In genomic region chr12:76388794-76389193, GRCm38 (mm10) we compare ENCODE assay signal across 24 mouse cellular contexts. TPM values are rescaled to one million over a fixed set of nuclear protein-coding genes. Genes with fewer than 3 reads are reported as not detected.
DNase-seq lines count a peak whose midpoint lies in the region; ATAC-seq and TF ChIP-seq lines count a peak whose summit lies in the region.
"Had no signal": no experiment of that assay in that cellular context is flagged by ENCODE, and none has a peak within 500 bp of the region (broad histone marks: within the 10 kb centered on the region; RNA-seq: fewer than 3 reads in every experiment).

No protein-coding gene starts in this region.

- no peak for TF ChIP-seq CTCF in brain, embryonic 14.5 days (IDR thresholded peaks at IDR 0.05; ENCODE audit: borderline replicate concordance, extremely low read depth, insufficient read depth, insufficient read length)

- no peak for TF ChIP-seq POLR2A in brain, embryonic 14.5 days (IDR thresholded peaks at IDR 0.05; ENCODE audit: borderline replicate concordance, extremely low read depth, insufficient read depth, insufficient read length, poor library complexity, severe bottlenecking)

- peak; percentile 62 for DNase-seq in forebrain, embryonic 14.5 days (ENCODE audit: low spot score)
- DNase-seq in forebrain, embryonic 10.5 days (ENCODE audit: extremely low spot score, low spot score) = no peak
- no peak for DNase-seq in hindbrain, embryonic 14.5 days (ENCODE audit: low spot score)
- peak; percentile 30 for DNase-seq in midbrain, embryonic 14.5 days
- DNase-seq in midbrain, embryonic 10.5 days (ENCODE audit: low spot score) = no peak
- DNase-seq in brain, embryonic 14.5 days (ENCODE audit: low read depth) = peak; percentile 70
- no peak for DNase-seq in layer of hippocampus, adult 8-10 months (ENCODE audit: low spot score in 2 of 2)
- DNase-seq: adrenal gland, postnatal 25 days; cerebellum, adult 11 months; gastrocnemius, postnatal 25 days; heart, postnatal 36 days; kidney, adult 11 months; kidney, postnatal 36 days; right cerebral cortex, postnatal 25 days had no signal

- H3K4me3 ChIP-seq in forebrain, embryonic 14.5 days (ENCODE audit: low read depth, low read length) = no peak overlapping the region
- no peak overlapping the region for H3K4me3 ChIP-seq in forebrain, embryonic 10.5 days
- H3K4me3 ChIP-seq in hindbrain, embryonic 16.5 days (ENCODE audit: low read length) = no peak overlapping the region
- H3K4me3 ChIP-seq in hindbrain, embryonic 14.5 days (replicated peaks; ENCODE audit: low read length) = no peak overlapping the region
- no peak overlapping the region for H3K4me3 ChIP-seq in midbrain, embryonic 14.5 days (replicated peaks; ENCODE audit: low read depth, low read length)
- no peak overlapping the region for H3K4me3 ChIP-seq in midbrain, embryonic 10.5 days
- H3K4me3 ChIP-seq: embryonic facial prominence, embryonic 15.5 days; kidney, embryonic 15.5 days; liver, embryonic 15.5 days; midbrain, embryonic 12.5 days; neural tube, embryonic 12.5 days had no signal

- H3K9me3 ChIP-seq in forebrain, embryonic 14.5 days (replicated peaks; ENCODE audit: control insufficient read depth, low read length) = no peaks in the 10 kb centered on the region
- no peaks in the 10 kb centered on the region for H3K9me3 ChIP-seq in forebrain, embryonic 10.5 days
- H3K9me3 ChIP-seq in hindbrain, embryonic 16.5 days (ENCODE audit: control insufficient read depth, low read length) = no peaks in the 10 kb centered on the region
- H3K9me3 ChIP-seq in hindbrain, embryonic 14.5 days (ENCODE audit: control insufficient read depth, low read length) = no peaks in the 10 kb centered on the region
- H3K9me3 ChIP-seq in midbrain, embryonic 14.5 days (ENCODE audit: control insufficient read depth, low read length) = no peaks in the 10 kb centered on the region
- no peaks in the 10 kb centered on the region for H3K9me3 ChIP-seq in midbrain, embryonic 10.5 days (replicated peaks)
- H3K9me3 ChIP-seq: embryonic facial prominence, embryonic 15.5 days; kidney, embryonic 15.5 days; liver, embryonic 15.5 days; midbrain, embryonic 12.5 days; neural tube, embryonic 12.5 days had no signal

- no peak overlapping the region; the same call in 1 of the 2 replicates for H3K9ac ChIP-seq in forebrain, embryonic 14.5 days (ENCODE audit: low read length)
- no peak overlapping the region for H3K9ac ChIP-seq in hindbrain, embryonic 16.5 days (ENCODE audit: low read depth, low read length)
- no peak overlapping the region for H3K9ac ChIP-seq in hindbrain, embryonic 14.5 days
- no peak overlapping the region for H3K9ac ChIP-seq in midbrain, embryonic 14.5 days (replicated peaks; ENCODE audit: low read length)
- H3K9ac ChIP-seq: embryonic facial prominence, embryonic 15.5 days; kidney, embryonic 15.5 days; liver, embryonic 15.5 days; midbrain, embryonic 12.5 days; neural tube, embryonic 12.5 days had no signal

- no peaks in the 10 kb centered on the region for H3K27me3 ChIP-seq in forebrain, embryonic 14.5 days (replicated peaks; ENCODE audit: control insufficient read depth, insufficient read depth, low read length)
- H3K27me3 ChIP-seq in forebrain, embryonic 10.5 days (ENCODE audit: poor library complexity, severe bottlenecking) = no peaks in the 10 kb centered on the region
- no peaks in the 10 kb centered on the region for H3K27me3 ChIP-seq in hindbrain, embryonic 16.5 days (replicated peaks; ENCODE audit: control insufficient read depth, insufficient read depth, low read length)
- no peaks in the 10 kb centered on the region for H3K27me3 ChIP-seq in hindbrain, embryonic 14.5 days (ENCODE audit: control insufficient read depth, insufficient read depth, low read length)
- no peaks in the 10 kb centered on the region for H3K27me3 ChIP-seq in midbrain, embryonic 14.5 days (ENCODE audit: control insufficient read depth, insufficient read depth, low read length)
- H3K27me3 ChIP-seq in midbrain, embryonic 10.5 days (ENCODE audit: low read depth, poor library complexity, severe bottlenecking) = no peaks in the 10 kb centered on the region
- H3K27me3 ChIP-seq: embryonic facial prominence, embryonic 15.5 days; kidney, embryonic 15.5 days; liver, embryonic 15.5 days; midbrain, embryonic 12.5 days; neural tube, embryonic 12.5 days had no signal

- peak; percentile 57; the same call in 1 of the 2 replicates for ATAC-seq in forebrain, embryonic 14.5 days
- peak; percentile 60; the same call in 1 of the 2 replicates for ATAC-seq in hindbrain, embryonic 16.5 days
- ATAC-seq in hindbrain, embryonic 14.5 days (ENCODE audit: low FRiP score) = no peak
- ATAC-seq in midbrain, embryonic 14.5 days (ENCODE audit: low FRiP score, low TSS enrichment) = no peak
- ATAC-seq: lung, postnatal 0 days had no signal

- H3K4me2 ChIP-seq in forebrain, embryonic 14.5 days (ENCODE audit: low read length) = no peak overlapping the region
- H3K4me2 ChIP-seq in hindbrain, embryonic 16.5 days (ENCODE audit: low read length) = no peak overlapping the region
- H3K4me2 ChIP-seq in hindbrain, embryonic 14.5 days (replicated peaks) = no peak overlapping the region
- H3K4me2 ChIP-seq in midbrain, embryonic 14.5 days (ENCODE audit: low read length) = no peak overlapping the region
- H3K4me2 ChIP-seq: embryonic facial prominence, embryonic 15.5 days; kidney, embryonic 15.5 days; liver, embryonic 15.5 days; midbrain, embryonic 12.5 days; neural tube, embryonic 12.5 days had no signal

- H3K4me1 ChIP-seq in forebrain, embryonic 14.5 days (ENCODE audit: control insufficient read depth, insufficient read depth, low read length) = no peaks in the 10 kb centered on the region
- no peaks in the 10 kb centered on the region for H3K4me1 ChIP-seq in forebrain, embryonic 10.5 days
- H3K4me1 ChIP-seq in hindbrain, embryonic 16.5 days (ENCODE audit: control insufficient read depth, insufficient read depth, low read depth, low read length) = no peaks in the 10 kb centered on the region
- H3K4me1 ChIP-seq in hindbrain, embryonic 14.5 days (replicated peaks; ENCODE audit: control insufficient read depth, insufficient read depth, low read length) = no peaks in the 10 kb centered on the region
- no peaks in the 10 kb centered on the region for H3K4me1 ChIP-seq in midbrain, embryonic 14.5 days (ENCODE audit: control insufficient read depth, insufficient read depth, low read length)
- no peaks in the 10 kb centered on the region for H3K4me1 ChIP-seq in midbrain, embryonic 10.5 days
- H3K4me1 ChIP-seq: embryonic facial prominence, embryonic 15.5 days; kidney, embryonic 15.5 days; midbrain, embryonic 12.5 days had no signal

- 48% methylated on average over 11 of the region's 11 CpGs for WGBS in forebrain, embryonic 14.5 days
- WGBS in forebrain, embryonic 10.5 days = 95% methylated on average over 11 of the region's 11 CpGs
- WGBS in hindbrain, embryonic 16.5 days = 53% methylated on average over 11 of the region's 11 CpGs
- WGBS in hindbrain, embryonic 14.5 days = 48% methylated on average over 11 of the region's 11 CpGs
- WGBS in midbrain, embryonic 14.5 days = 61% methylated on average over 11 of the region's 11 CpGs
- WGBS in midbrain, embryonic 10.5 days = 91% methylated on average over 11 of the region's 11 CpGs

- H3K36me3 ChIP-seq in forebrain, embryonic 14.5 days (ENCODE audit: control insufficient read depth, insufficient read depth, low read length) = peaks cover 22% of the 10 kb centered on the region
- H3K36me3 ChIP-seq in forebrain, embryonic 10.5 days (replicated peaks) = peaks cover 61% of the 10 kb centered on the region
- H3K36me3 ChIP-seq in hindbrain, embryonic 16.5 days (ENCODE audit: control insufficient read depth, insufficient read depth, low read length) = 0 out of 2 replicates have a peak, but pooled peaks cover 2% of the 10 kb centered on the region
- H3K36me3 ChIP-seq in hindbrain, embryonic 14.5 days (replicated peaks; ENCODE audit: control insufficient read depth, insufficient read depth) = peaks cover 22% of the 10 kb centered on the region
- H3K36me3 ChIP-seq in midbrain, embryonic 14.5 days (ENCODE audit: control insufficient read depth, insufficient read depth, low read length) = peaks cover 12% of the 10 kb centered on the region; the same call in 1 of the 2 replicates
- H3K36me3 ChIP-seq in midbrain, embryonic 10.5 days = peaks cover 59% of the 10 kb centered on the region

- no peak overlapping the region for H3K27ac ChIP-seq in forebrain, embryonic 14.5 days (ENCODE audit: low read depth, low read length)
- no peak overlapping the region for H3K27ac ChIP-seq in forebrain, embryonic 10.5 days
- H3K27ac ChIP-seq in hindbrain, embryonic 16.5 days (ENCODE audit: low read depth, low read length) = no peak overlapping the region
- H3K27ac ChIP-seq in hindbrain, embryonic 14.5 days = no peak overlapping the region
- no peak overlapping the region for H3K27ac ChIP-seq in midbrain, embryonic 14.5 days (replicated peaks; ENCODE audit: low read depth, low read length)
- H3K27ac ChIP-seq in midbrain, embryonic 10.5 days (replicated peaks) = no peak overlapping the region
- H3K27ac ChIP-seq: embryonic facial prominence, embryonic 15.5 days; kidney, embryonic 15.5 days; liver, embryonic 15.5 days; macrophage; midbrain, embryonic 12.5 days; neural tube, embryonic 12.5 days had no signal

RNA-seq across cellular contexts. Expression of gene Hspa2, which starts 15.2 kb away (rescaled TPM):
- polyA plus RNA-seq in forebrain, embryonic 14.5 days (2014; fragmentation: Nextera tagmentation; extraction: Ambion mirVana) = 4.5 and 5.5 TPM in 2 replicates
- 3.1 and 3.7 TPM in 2 replicates for polyA plus RNA-seq in forebrain, embryonic 10.5 days (2016; fragmentation: Nextera tagmentation; extraction: Ambion mirVana)
- polyA plus RNA-seq in hindbrain, embryonic 16.5 days (2015; fragmentation: Nextera tagmentation; extraction: Ambion mirVana) = 9.5 and 10.2 TPM in 2 replicates
- 6.4 and 7.9 TPM in 2 replicates for polyA plus RNA-seq in hindbrain, embryonic 14.5 days (2014; fragmentation: Nextera tagmentation; extraction: Ambion mirVana)
- 5.1 and 5.3 TPM in 2 replicates for polyA plus RNA-seq in midbrain, embryonic 14.5 days (2014; fragmentation: Nextera tagmentation; extraction: Ambion mirVana)
- polyA plus RNA-seq in midbrain, embryonic 10.5 days (2016; fragmentation: Nextera tagmentation; extraction: Ambion mirVana) = 4.9 and 5.9 TPM in 2 replicates
- polyA plus RNA-seq in brain, embryonic 14.5 days (2012; rRNA removed) = 3.9 and 5.4 TPM in 2 replicates
- 100 to 1,000 TPM in 3 of 4 experiments, 10 to 100 TPM in 1; 93.5 to 105 (median 103) TPM for total RNA-seq in layer of hippocampus, adult 8-10 months (2022)

RNA-seq across cellular contexts. Expression of gene Zbtb1, which starts 18.7 kb away (rescaled TPM):
- 4.2 and 5.7 TPM in 2 replicates for polyA plus RNA-seq in forebrain, embryonic 14.5 days (2014; fragmentation: Nextera tagmentation; extraction: Ambion mirVana)
- 8.0 and 8.4 TPM in 2 replicates for polyA plus RNA-seq in forebrain, embryonic 10.5 days (2016; fragmentation: Nextera tagmentation; extraction: Ambion mirVana)
- 3.2 and 3.5 TPM in 2 replicates for polyA plus RNA-seq in hindbrain, embryonic 16.5 days (2015; fragmentation: Nextera tagmentation; extraction: Ambion mirVana)
- 4.2 and 4.7 TPM in 2 replicates for polyA plus RNA-seq in hindbrain, embryonic 14.5 days (2014; fragmentation: Nextera tagmentation; extraction: Ambion mirVana)
- 3.2 and 4.2 TPM in 2 replicates for polyA plus RNA-seq in midbrain, embryonic 14.5 days (2014; fragmentation: Nextera tagmentation; extraction: Ambion mirVana)
- polyA plus RNA-seq in midbrain, embryonic 10.5 days (2016; fragmentation: Nextera tagmentation; extraction: Ambion mirVana) = 7.2 and 7.9 TPM in 2 replicates
- polyA plus RNA-seq in brain, embryonic 14.5 days (2012; rRNA removed) = 3.1 and 3.4 TPM in 2 replicates
- 1 to 10 TPM; 7.2 to 8.1 (median 7.5) TPM for total RNA-seq in layer of hippocampus, adult 8-10 months (2022)

RNA-seq across cellular contexts. Expression of gene Zbtb25, which starts 19.4 kb away (rescaled TPM):
- polyA plus RNA-seq in forebrain, embryonic 14.5 days (2014; fragmentation: Nextera tagmentation; extraction: Ambion mirVana) = 19.7 and 20.3 TPM in 2 replicates
- 18.6 and 20.1 TPM in 2 replicates for polyA plus RNA-seq in forebrain, embryonic 10.5 days (2016; fragmentation: Nextera tagmentation; extraction: Ambion mirVana)
- polyA plus RNA-seq in hindbrain, embryonic 16.5 days (2015; fragmentation: Nextera tagmentation; extraction: Ambion mirVana) = 12.6 and 13.3 TPM in 2 replicates
- polyA plus RNA-seq in hindbrain, embryonic 14.5 days (2014; fragmentation: Nextera tagmentation; extraction: Ambion mirVana) = 16.0 and 16.5 TPM in 2 replicates
- polyA plus RNA-seq in midbrain, embryonic 14.5 days (2014; fragmentation: Nextera tagmentation; extraction: Ambion mirVana) = 17.0 and 18.2 TPM in 2 replicates
- polyA plus RNA-seq in midbrain, embryonic 10.5 days (2016; fragmentation: Nextera tagmentation; extraction: Ambion mirVana) = 18.2 and 19.0 TPM in 2 replicates
- polyA plus RNA-seq in brain, embryonic 14.5 days (2012; rRNA removed) = 22.3 and 24.8 TPM in 2 replicates
- total RNA-seq in layer of hippocampus, adult 8-10 months (2022) = 10 to 100 TPM; 19.4 to 22.5 (median 19.9) TPM

RNA-seq across cellular contexts. Expression of gene Ppp1r36, which starts 28.5 kb away (rescaled TPM):
- 0.77 and 1.2 TPM in 2 replicates for polyA plus RNA-seq in forebrain, embryonic 14.5 days (2014; fragmentation: Nextera tagmentation; extraction: Ambion mirVana)
- 0.30 and 0.47 TPM in 2 replicates for polyA plus RNA-seq in forebrain, embryonic 10.5 days (2016; fragmentation: Nextera tagmentation; extraction: Ambion mirVana)
- polyA plus RNA-seq in hindbrain, embryonic 16.5 days (2015; fragmentation: Nextera tagmentation; extraction: Ambion mirVana) = 1.3 and 2.1 TPM in 2 replicates
- 1.8 and 2.6 TPM in 2 replicates for polyA plus RNA-seq in hindbrain, embryonic 14.5 days (2014; fragmentation: Nextera tagmentation; extraction: Ambion mirVana)
- 0.34 and 0.50 TPM in 2 replicates for polyA plus RNA-seq in midbrain, embryonic 14.5 days (2014; fragmentation: Nextera tagmentation; extraction: Ambion mirVana)
- 0.33 and 0.71 TPM in 2 replicates for polyA plus RNA-seq in midbrain, embryonic 10.5 days (2016; fragmentation: Nextera tagmentation; extraction: Ambion mirVana)
- polyA plus RNA-seq in brain, embryonic 14.5 days (2012; rRNA removed) = 0.44 and 1.2 TPM in 2 replicates
- total RNA-seq in layer of hippocampus, adult 8-10 months (2022) = 1 to 10 TPM; 1.9 to 3.2 (median 2.4) TPM
- total RNA-seq: gastrocnemius, postnatal 25 days; heart, postnatal 36 days had no signal
- polyA plus RNA-seq: C2C12; macrophage; spleen, adult 2 months had no signal

Comparison
In these comparisons a context has a peak if more than half of its experiments do, and no peak if none do; other contexts are left out.
1. ATAC-seq: peak in forebrain, embryonic 14.5 days (single experiment) and hindbrain, embryonic 16.5 days (single experiment); none in hindbrain, embryonic 14.5 days (single experiment) and midbrain, embryonic 14.5 days (single experiment).
2. DNase-seq: peak in forebrain, embryonic 14.5 days (single experiment), midbrain, embryonic 14.5 days (single experiment) and brain, embryonic 14.5 days (single experiment); none in forebrain, embryonic 10.5 days (single experiment), hindbrain, embryonic 14.5 days (single experiment), midbrain, embryonic 10.5 days (single experiment) and layer of hippocampus, adult 8-10 months (0 of 2).